Mouse (Mus musculus): ENCODE measurements around the gene Acot5. TPM values are rescaled to one million over a fixed set of nuclear protein-coding genes. Genes with fewer than 3 reads are reported as not detected.
A peak's percentile ranks its signal among the peaks of the same experiment; 100 is the strongest.

The Acot5 gene
- polyA plus RNA-seq, 1 experiment from 2014 or later = not detected

DNA sequence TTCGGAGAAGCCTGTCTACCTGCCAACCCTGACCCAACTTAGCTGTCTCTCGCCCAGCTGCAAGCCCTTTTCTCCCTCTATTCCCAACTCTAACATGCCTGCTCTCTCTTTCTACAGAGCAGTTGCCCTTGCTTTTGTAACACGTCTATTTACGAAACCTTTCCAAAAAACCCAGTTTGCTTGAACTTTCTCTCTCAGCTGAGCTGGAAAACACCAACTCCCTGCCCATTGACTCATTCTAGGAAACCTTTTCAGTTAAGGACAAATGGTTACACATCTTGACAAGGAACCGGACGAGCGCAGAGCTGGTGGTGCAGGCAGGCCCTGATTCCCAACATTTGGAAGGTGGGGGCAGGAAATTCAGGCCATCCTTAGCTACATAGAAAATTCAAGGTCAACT, 16.5 kb upstream of the Acot5 start:
- Histone ChIP-seq H3K9me3 (ENCODE audit: control insufficient read depth, low read length) (no peaks in the 10 kb centered on the region), H3K4me1 (ENCODE audit: control insufficient read depth, insufficient read depth, low read length) (0 out of 2 replicates have a peak, but pooled peaks cover 3% of the 10 kb centered on the region), H3K4me2 (ENCODE audit: low read length) (no peak overlapping the region), H3K9ac (replicated peaks; ENCODE audit: low read length) (no peak overlapping the region), H3K27me3 (ENCODE audit: control insufficient read depth, insufficient read depth, low read length) (peaks cover 4% of the 10 kb centered on the region), H3K36me3 (ENCODE audit: control insufficient read depth, insufficient read depth, low read length) (no peaks in the 10 kb centered on the region), H3K4me3 (replicated peaks; ENCODE audit: low read depth, low read length) (no peak overlapping the region), H3K27ac (replicated peaks; ENCODE audit: low read depth, low read length) (no peak overlapping the region)
- WGBS = 89% methylated on average over 7 of the region's 7 CpGs
- no peak for DNase-seq
- no peak for ATAC-seq (ENCODE audit: low FRiP score, low TSS enrichment)

DNA sequence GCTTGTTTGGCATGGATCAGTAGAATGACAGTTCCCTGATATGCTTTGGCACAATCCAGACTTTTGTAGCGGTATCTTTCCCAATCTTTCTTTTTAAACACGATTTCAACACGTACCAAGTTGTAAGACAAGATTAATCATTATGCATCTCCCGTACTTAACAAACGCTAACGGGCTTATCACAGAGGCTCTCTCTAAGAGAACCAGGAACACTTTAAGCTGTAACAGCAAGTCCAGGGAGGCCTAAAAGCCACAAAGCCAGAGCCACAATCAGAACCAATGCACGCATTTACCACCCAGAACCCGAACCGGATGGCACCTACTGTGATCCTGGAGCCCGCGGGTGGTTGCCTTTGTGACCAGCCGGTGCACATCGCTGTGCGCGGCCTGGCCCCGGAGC, 16.0 kb upstream of the Acot5 start:
- DNase-seq (peak; percentile 53), ATAC-seq (ENCODE audit: low FRiP score, low TSS enrichment) (no peak)
- H3K4me2 ChIP-seq (ENCODE audit: low read length) = peak overlapping the region; percentile 62
- no peaks in the 10 kb centered on the region for H3K9me3 ChIP-seq (ENCODE audit: control insufficient read depth, low read length)
- H3K4me1 ChIP-seq (ENCODE audit: control insufficient read depth, insufficient read depth, low read length) = 0 out of 2 replicates have a peak, but pooled peaks cover 3% of the 10 kb centered on the region
- no peaks in the 10 kb centered on the region for H3K36me3 ChIP-seq (ENCODE audit: control insufficient read depth, insufficient read depth, low read length)
- H3K9ac ChIP-seq (replicated peaks; ENCODE audit: low read length) = peak overlapping the region; percentile 47
- 6% methylated on average over 16 of the region's 16 CpGs for WGBS
- H3K4me3 ChIP-seq (replicated peaks; ENCODE audit: low read depth, low read length) = peak overlapping the region; percentile 40
- H3K27ac ChIP-seq (replicated peaks; ENCODE audit: low read depth, low read length) = no peak overlapping the region
- peaks cover 4% of the 10 kb centered on the region for H3K27me3 ChIP-seq (ENCODE audit: control insufficient read depth, insufficient read depth, low read length)

DNA sequence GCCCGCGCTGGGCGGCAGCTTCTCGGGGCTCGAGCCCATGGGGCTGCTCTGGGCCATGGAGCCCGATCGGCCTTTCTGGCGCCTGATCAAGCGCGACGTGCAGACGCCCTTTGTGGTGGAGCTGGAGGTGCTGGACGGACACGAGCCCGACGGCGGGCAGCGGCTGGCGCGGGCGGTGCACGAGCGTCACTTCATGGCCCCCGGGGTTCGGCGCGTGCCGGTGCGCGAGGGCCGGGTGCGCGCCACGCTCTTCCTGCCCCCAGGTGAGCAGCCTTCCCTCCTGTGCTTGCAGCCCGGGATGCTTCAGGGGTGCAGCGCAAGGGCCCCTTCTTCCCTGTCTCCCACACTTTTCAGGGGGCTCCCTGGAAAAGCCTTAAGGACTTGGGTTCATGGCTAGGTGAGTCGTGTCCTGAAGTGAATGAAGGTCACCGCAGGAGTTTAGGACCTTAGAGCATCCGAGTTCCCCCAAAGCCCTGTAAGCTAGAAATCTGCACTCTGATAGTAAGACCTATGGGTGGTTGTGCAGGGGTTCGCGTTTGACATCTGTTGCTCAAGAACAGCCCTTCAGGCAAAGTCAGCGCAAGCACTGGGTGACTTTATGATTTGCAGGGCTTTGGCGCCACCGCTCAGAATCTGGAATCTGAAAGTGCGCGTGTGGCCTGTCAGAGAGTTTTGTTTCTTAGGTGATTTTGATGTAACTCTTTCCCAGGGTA, 15.3 kb upstream of the Acot5 start:
- H3K4me1 ChIP-seq (ENCODE audit: control insufficient read depth, insufficient read depth, low read length) = 0 out of 2 replicates have a peak, but pooled peaks cover 3% of the 10 kb centered on the region
- WGBS = 2% methylated on average over 40 of the region's 46 CpGs
- H3K27me3 ChIP-seq (ENCODE audit: control insufficient read depth, insufficient read depth, low read length) = peaks cover 4% of the 10 kb centered on the region
- DNase-seq = peak; percentile 65
- H3K4me2 ChIP-seq (ENCODE audit: low read length) = peak overlapping the region; percentile 62
- no peak for ATAC-seq (ENCODE audit: low FRiP score, low TSS enrichment)
- peak overlapping the region; percentile 40 for H3K4me3 ChIP-seq (replicated peaks; ENCODE audit: low read depth, low read length)
- H3K9me3 ChIP-seq (ENCODE audit: control insufficient read depth, low read length) = no peaks in the 10 kb centered on the region
- H3K27ac ChIP-seq (replicated peaks; ENCODE audit: low read depth, low read length) = no peak overlapping the region
- H3K9ac ChIP-seq (replicated peaks; ENCODE audit: low read length) = peak overlapping the region; percentile 47
- H3K36me3 ChIP-seq (ENCODE audit: control insufficient read depth, insufficient read depth, low read length) = no peaks in the 10 kb centered on the region

DNA sequence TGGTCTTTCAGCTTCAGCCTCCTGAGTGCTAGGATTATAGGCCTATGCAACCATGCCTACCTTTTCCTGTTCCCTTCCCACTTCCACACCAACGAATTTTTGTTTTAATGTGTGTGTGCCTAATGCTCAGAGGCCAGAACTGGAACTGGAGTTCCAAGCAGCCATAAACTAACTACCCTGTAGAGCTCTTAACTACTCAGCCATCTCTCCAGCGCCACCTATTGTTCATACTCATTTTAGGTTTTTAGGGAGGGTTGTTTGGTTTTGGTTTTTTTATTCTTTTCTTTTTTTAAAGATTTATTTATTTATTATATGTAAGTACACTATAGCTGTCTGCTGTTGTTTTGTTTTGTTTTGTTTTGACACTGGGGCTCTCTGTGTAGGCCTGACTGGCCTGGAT, 8.2 kb upstream of the Acot5 start:
- Histone ChIP-seq H3K27ac (replicated peaks; ENCODE audit: low read depth, low read length) (no peak overlapping the region), H3K36me3 (ENCODE audit: control insufficient read depth, insufficient read depth, low read length) (no peaks in the 10 kb centered on the region), H3K4me1 (ENCODE audit: control insufficient read depth, insufficient read depth, low read length) (no peaks in the 10 kb centered on the region), H3K27me3 (ENCODE audit: control insufficient read depth, insufficient read depth, low read length) (no peaks in the 10 kb centered on the region), H3K9me3 (ENCODE audit: control insufficient read depth, low read length) (no peaks in the 10 kb centered on the region), H3K9ac (replicated peaks; ENCODE audit: low read length) (no peak overlapping the region), H3K4me2 (ENCODE audit: low read length) (no peak overlapping the region), H3K4me3 (replicated peaks; ENCODE audit: low read depth, low read length) (no peak overlapping the region)
- ATAC-seq (ENCODE audit: low FRiP score, low TSS enrichment) (no peak), DNase-seq (peak; percentile 19)
- WGBS = 42% methylated on average over 2 of the region's 2 CpGs

DNA sequence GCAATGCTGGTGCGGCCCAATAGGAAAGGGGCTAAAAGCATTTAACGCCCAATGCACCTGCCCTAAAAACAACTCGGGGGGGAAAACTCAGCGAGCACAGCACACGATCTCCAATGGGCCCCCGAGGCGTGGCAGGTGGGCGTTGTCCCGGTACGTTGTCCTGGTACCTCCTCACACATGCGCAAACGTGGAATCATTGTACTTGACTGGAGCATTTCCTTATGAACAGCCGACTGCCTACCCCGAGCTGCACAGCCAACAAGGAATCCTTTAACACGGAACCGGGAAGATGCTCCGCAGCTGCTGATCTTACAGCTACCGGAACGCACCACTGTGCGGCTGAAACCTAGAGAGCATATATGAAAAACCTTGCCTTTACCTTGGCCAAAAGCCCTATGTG, 6.8 kb upstream of the Acot5 start:
- ATAC-seq (ENCODE audit: low FRiP score, low TSS enrichment) (no peak), DNase-seq (no peak)
- WGBS = 94% methylated on average over 20 of the region's 20 CpGs
- H3K9me3 ChIP-seq (ENCODE audit: control insufficient read depth, low read length) = no peaks in the 10 kb centered on the region
- H3K27me3 ChIP-seq (ENCODE audit: control insufficient read depth, insufficient read depth, low read length) = no peaks in the 10 kb centered on the region
- H3K9ac ChIP-seq (replicated peaks; ENCODE audit: low read length) = no peak overlapping the region
- H3K36me3 ChIP-seq (ENCODE audit: control insufficient read depth, insufficient read depth, low read length) = no peaks in the 10 kb centered on the region
- no peak overlapping the region for H3K4me2 ChIP-seq (ENCODE audit: low read length)
- no peak overlapping the region for H3K27ac ChIP-seq (replicated peaks; ENCODE audit: low read depth, low read length)
- H3K4me1 ChIP-seq (ENCODE audit: control insufficient read depth, insufficient read depth, low read length) = no peaks in the 10 kb centered on the region
- H3K4me3 ChIP-seq (replicated peaks; ENCODE audit: low read depth, low read length) = no peak overlapping the region

DNA sequence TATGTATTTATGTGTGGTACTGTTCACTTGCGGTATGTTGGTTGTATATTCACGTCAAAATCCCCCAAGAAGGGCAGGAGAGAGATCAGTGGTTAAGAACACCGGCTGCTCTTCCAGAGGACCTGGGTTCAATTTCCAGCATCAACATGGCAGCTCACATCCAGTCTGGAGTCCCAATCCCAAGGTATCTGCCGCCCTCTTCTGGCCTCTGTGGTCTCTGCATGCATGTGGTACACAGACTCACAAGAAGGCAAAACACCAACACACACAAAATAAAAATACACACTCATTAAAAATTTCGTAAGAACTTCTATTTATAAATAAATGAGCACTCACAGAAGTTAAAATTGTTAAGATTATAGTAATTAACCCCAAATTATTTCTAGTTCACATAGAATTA, 5.9 kb upstream of the Acot5 start:
- H3K4me2 ChIP-seq (ENCODE audit: low read length) = no peak overlapping the region
- H3K36me3 ChIP-seq (ENCODE audit: control insufficient read depth, insufficient read depth, low read length) = no peaks in the 10 kb centered on the region
- WGBS = 74% methylated on average over 5 of the region's 5 CpGs
- no peaks in the 10 kb centered on the region for H3K9me3 ChIP-seq (ENCODE audit: control insufficient read depth, low read length)
- H3K9ac ChIP-seq (replicated peaks; ENCODE audit: low read length) = no peak overlapping the region
- no peak overlapping the region for H3K4me3 ChIP-seq (replicated peaks; ENCODE audit: low read depth, low read length)
- H3K4me1 ChIP-seq (ENCODE audit: control insufficient read depth, insufficient read depth, low read length) = no peaks in the 10 kb centered on the region
- H3K27me3 ChIP-seq (ENCODE audit: control insufficient read depth, insufficient read depth, low read length) = peaks cover 4% of the 10 kb centered on the region; the same call in 1 of the 2 replicates
- ATAC-seq (ENCODE audit: low FRiP score, low TSS enrichment) = no peak
- no peak overlapping the region for H3K27ac ChIP-seq (replicated peaks; ENCODE audit: low read depth, low read length)
- DNase-seq = no peak

DNA sequence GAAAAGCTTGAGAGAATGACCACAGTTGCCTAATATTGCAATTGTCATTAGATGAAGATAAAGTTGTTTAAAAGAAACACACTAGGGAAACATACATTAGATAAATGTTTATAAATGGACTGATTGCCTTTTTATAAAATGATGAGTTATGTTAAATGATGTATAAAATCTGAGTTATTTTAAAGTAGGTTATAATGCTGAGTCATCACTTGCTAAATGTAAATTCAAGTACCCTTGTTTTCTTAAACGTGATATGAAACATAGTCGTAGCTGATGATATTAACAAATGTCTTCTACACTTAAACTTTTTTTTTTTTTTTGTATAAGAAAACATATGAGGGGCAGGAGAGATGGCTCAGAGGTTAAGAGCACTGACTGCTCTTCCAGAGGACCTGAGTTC, 5.3 kb upstream of the Acot5 start:
- Histone ChIP-seq H3K36me3 (ENCODE audit: control insufficient read depth, insufficient read depth, low read length) (no peaks in the 10 kb centered on the region), H3K27ac (replicated peaks; ENCODE audit: low read depth, low read length) (no peak overlapping the region), H3K4me2 (ENCODE audit: low read length) (no peak overlapping the region), H3K4me1 (ENCODE audit: control insufficient read depth, insufficient read depth, low read length) (no peaks in the 10 kb centered on the region), H3K9ac (replicated peaks; ENCODE audit: low read length) (no peak overlapping the region), H3K4me3 (replicated peaks; ENCODE audit: low read depth, low read length) (no peak overlapping the region), H3K27me3 (ENCODE audit: control insufficient read depth, insufficient read depth, low read length) (peaks cover 4% of the 10 kb centered on the region; the same call in 1 of the 2 replicates), H3K9me3 (ENCODE audit: control insufficient read depth, low read length) (no peaks in the 10 kb centered on the region)
- ATAC-seq (ENCODE audit: low FRiP score, low TSS enrichment) (no peak), DNase-seq (no peak)
- WGBS = 89% methylated on average over 2 of the region's 2 CpGs

DNA sequence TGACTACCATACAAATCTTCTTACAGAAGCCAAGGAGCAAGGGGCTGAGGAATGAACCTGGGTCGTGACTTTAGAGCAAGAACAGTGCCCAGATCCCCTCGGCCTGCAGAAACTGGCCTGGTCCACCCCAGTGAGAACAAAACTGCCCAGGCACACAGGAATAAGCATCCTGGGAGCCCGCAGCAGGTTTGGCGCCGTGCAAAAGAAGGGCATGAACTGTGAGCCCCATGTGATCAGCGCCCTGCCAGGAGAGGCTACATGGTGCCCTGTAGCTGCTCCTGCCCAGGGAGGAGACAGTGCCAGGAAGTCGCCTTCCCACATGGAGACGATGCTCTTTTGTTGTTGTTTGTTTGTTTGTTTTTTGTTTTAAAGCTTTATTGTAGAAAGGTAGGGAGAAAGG, 4.5 kb upstream of the Acot5 start:
- DNase-seq = no peak
- Histone ChIP-seq H3K27me3 (ENCODE audit: control insufficient read depth, insufficient read depth, low read length) (peaks cover 7% of the 10 kb centered on the region; the same call in 1 of the 2 replicates), H3K36me3 (ENCODE audit: control insufficient read depth, insufficient read depth, low read length) (no peaks in the 10 kb centered on the region)

DNA sequence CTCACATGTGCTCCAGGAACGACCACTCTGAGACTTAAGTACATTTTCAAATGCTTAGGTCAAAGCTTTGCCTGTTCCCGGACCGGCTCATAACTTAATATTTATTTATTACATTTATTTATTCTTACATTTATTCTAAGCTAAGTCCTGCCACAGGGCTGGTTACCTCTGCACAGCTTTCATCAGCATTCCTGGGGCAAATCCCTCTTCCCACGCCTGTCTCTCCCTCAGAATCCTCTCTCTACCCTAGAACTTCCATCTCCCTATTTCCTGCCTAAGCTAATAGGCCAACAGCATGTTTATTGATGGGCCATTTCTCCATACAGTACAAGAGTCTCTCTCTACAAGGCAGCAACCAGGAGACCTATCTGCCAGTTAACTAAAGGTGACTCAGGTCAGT, 1.4 kb upstream of the Acot5 start:
- no peak overlapping the region for H3K27ac ChIP-seq (replicated peaks; ENCODE audit: low read depth, low read length)
- H3K9me3 ChIP-seq (ENCODE audit: control insufficient read depth, low read length) = no peaks in the 10 kb centered on the region
- H3K4me1 ChIP-seq (ENCODE audit: control insufficient read depth, insufficient read depth, low read length) = no peaks in the 10 kb centered on the region
- peaks cover 7% of the 10 kb centered on the region; the same call in 1 of the 2 replicates for H3K27me3 ChIP-seq (ENCODE audit: control insufficient read depth, insufficient read depth, low read length)
- ATAC-seq (ENCODE audit: low FRiP score, low TSS enrichment) (no peak), DNase-seq (no peak)
- 80% methylated on average over 4 of the region's 4 CpGs for WGBS
- H3K36me3 ChIP-seq (ENCODE audit: control insufficient read depth, insufficient read depth, low read length) = no peaks in the 10 kb centered on the region
- no peak overlapping the region for H3K4me2 ChIP-seq (ENCODE audit: low read length)
- H3K4me3 ChIP-seq (replicated peaks; ENCODE audit: low read depth, low read length) = no peak overlapping the region
- H3K9ac ChIP-seq (replicated peaks; ENCODE audit: low read length) = no peak overlapping the region

More for the DNA sequence above, 4.5 kb upstream of the Acot5 start:
- ATAC-seq (ENCODE audit: low FRiP score, low TSS enrichment) = no peak
- H3K27ac ChIP-seq (replicated peaks; ENCODE audit: low read depth, low read length) = no peak overlapping the region
- H3K9me3 ChIP-seq (ENCODE audit: control insufficient read depth, low read length) = no peaks in the 10 kb centered on the region
- no peak overlapping the region for H3K4me3 ChIP-seq (replicated peaks; ENCODE audit: low read depth, low read length)
- no peak overlapping the region for H3K9ac ChIP-seq (replicated peaks; ENCODE audit: low read length)
- WGBS = 78% methylated on average over 8 of the region's 8 CpGs
- H3K4me2 ChIP-seq (ENCODE audit: low read length) = no peak overlapping the region
- H3K4me1 ChIP-seq (ENCODE audit: control insufficient read depth, insufficient read depth, low read length) = no peaks in the 10 kb centered on the region
